Mouse (Mus musculus) lung, embryonic 14.5 days (tissue): Measurements from ENCODE around the gene 2700049A03Rik. TPM values are rescaled to one million over a fixed set of nuclear protein-coding genes. Genes with fewer than 3 reads are reported as not detected.

Source experiments
- ATAC-seq: fragments of 200-750 bp; cut with Nextera tagmentation; 2 replicates; pipeline ENCODE4 v1.8.0; 2017; ENCODE audit warnings: mild to moderate bottlenecking, moderate TSS enrichment, moderate library complexity; ENCODE audit not compliant: insufficient read depth
- DNase-seq: peaks from one replicate; pipeline ENCODE4 v3.0.0-alpha.2; 2015
- H3K27ac ChIP-seq: fragments of 300-500 bp; sonication (generic); 2 replicates; pipeline ENCODE4 v1.5.1; 2014; ENCODE audit warnings: low read depth, mild to moderate bottlenecking, moderate library complexity
- H3K27me3 ChIP-seq: fragments of 300-500 bp; sonication (generic); 2 replicates; pipeline ENCODE4 v1.6.1; 2014; ENCODE audit warnings: low read length, control low read depth; ENCODE audit not compliant: insufficient read depth
- H3K36me3 ChIP-seq: fragments of 300-500 bp; sonication (generic); 2 replicates; pipeline ENCODE4 v1.6.1; 2014; ENCODE audit warnings: control low read depth; ENCODE audit not compliant: insufficient read depth
- H3K4me1 ChIP-seq: fragments of 300-500 bp; sonication (generic); 2 replicates; pipeline ENCODE4 v1.6.1; 2014; ENCODE audit warnings: antibody characterized with exemption, control low read depth; ENCODE audit not compliant: insufficient read depth
- H3K4me2 ChIP-seq: fragments of 300-500 bp; sonication (generic); 2 replicates; pipeline ENCODE4 v1.6.1; 2014; ENCODE audit warnings: mild to moderate bottlenecking
- H3K4me3 ChIP-seq: fragments of 300-500 bp; sonication (generic); 2 replicates; pipeline ENCODE4 v1.5.1; 2014; ENCODE audit warnings: low read depth, low read length
- H3K9ac ChIP-seq: fragments of 300-500 bp; sonication (generic); 2 replicates; pipeline ENCODE4 v1.6.1; 2014
- H3K9me3 ChIP-seq: fragments of 300-500 bp; sonication (generic); 2 replicates; pipeline ENCODE4 v1.6.1; 2016; ENCODE audit warnings: low read depth, low read length, control low read depth
- CTCF ChIP-seq: IDR thresholded peaks from 2 replicates; pipeline ENCODE4 v1.5.1; 2016; ENCODE audit warnings: antibody characterized with exemption, low read depth
- WGBS: fragments of 180-500 bp; shearing (Covaris S2); extraction: QIAGEN DNeasy Blood & Tissue Kit; methylation state at CpG from one replicate; pipeline ENCODE4 v1.1.7; 2014; 5-methylcytosine and 5-hydroxymethylcytosine counted together
- polyA plus RNA-seq: library from polyadenylated mRNA; unstranded; fragments of >200 nt; fragmentation: Nextera tagmentation; extraction: Ambion mirVana; gene quantifications from 2 replicates; pipeline ENCODE4 v1.2.1, GENCODE M21; 2014

Gene 2700049A03Rik
- polyA plus RNA-seq, 1 experiment from 2014 or later: 13.6 TPM

DNA sequence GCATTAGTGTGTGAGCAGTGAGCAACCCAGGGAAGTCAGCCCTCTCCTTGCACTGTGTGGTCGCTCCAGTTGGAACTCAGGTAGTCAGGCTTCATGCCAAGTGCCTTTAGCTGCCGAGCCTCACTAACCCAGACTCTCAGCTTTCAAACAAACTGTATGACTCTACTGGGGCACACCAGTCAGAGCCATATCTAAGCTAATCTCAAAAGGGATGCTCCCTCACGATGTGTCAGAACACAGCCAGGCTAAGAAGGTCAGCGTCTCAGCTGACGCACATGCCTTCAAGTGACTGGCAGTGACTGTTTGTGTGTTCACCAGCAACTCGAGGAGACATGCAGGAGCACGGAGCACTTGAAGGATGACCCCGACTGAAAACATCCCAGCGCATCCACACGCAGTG is 13.9 kb upstream of the 2700049A03Rik start:
- H3K27me3 ChIP-seq: no peaks in the 10 kb centered on the region

GRCm38 (mm10) chr12:71123286-71123685 is 13.4 kb upstream of the 2700049A03Rik start:
- Histone ChIP-seq H3K4me3 (no peak overlapping the region), H3K36me3 (peaks cover 54% of the 10 kb centered on the region)
- ATAC-seq: no peak

More for the DNA sequence above, 13.9 kb upstream of the 2700049A03Rik start:
- no peak overlapping the region for H3K27ac ChIP-seq
- peaks cover 49% of the 10 kb centered on the region for H3K36me3 ChIP-seq
- no peak overlapping the region for H3K9ac ChIP-seq
- no peak overlapping the region for H3K4me3 ChIP-seq
- 85% methylated on average over 10 of the region's 10 CpGs for WGBS
- no peaks in the 10 kb centered on the region for H3K4me1 ChIP-seq
- H3K9me3 ChIP-seq: no peaks in the 10 kb centered on the region
- H3K4me2 ChIP-seq: no peak overlapping the region
- no peak for ATAC-seq
- no peak for TF ChIP-seq CTCF
- DNase-seq: no peak

GRCm38 (mm10) chr12:71135581-71135980 is 1.1 kb upstream of the 2700049A03Rik start:
- peak overlapping the region; percentile 88 for H3K9ac ChIP-seq
- H3K4me1 ChIP-seq: no peaks in the 10 kb centered on the region
- no peak overlapping the region for H3K27ac ChIP-seq
- ATAC-seq: no peak
- no peaks in the 10 kb centered on the region for H3K9me3 ChIP-seq
- 25% methylated on average over 5 of the region's 5 CpGs for WGBS
- H3K36me3 ChIP-seq: peaks cover 33% of the 10 kb centered on the region
- peak overlapping the region; percentile 82 for H3K4me3 ChIP-seq
- peak overlapping the region; percentile 78 for H3K4me2 ChIP-seq
- no peaks in the 10 kb centered on the region for H3K27me3 ChIP-seq
- no peak for TF ChIP-seq CTCF
- DNase-seq: no peak

More at GRCm38 (mm10) chr12:71123286-71123685, 13.4 kb upstream of the 2700049A03Rik start:
- Histone ChIP-seq H3K4me1 (no peaks in the 10 kb centered on the region), H3K9ac (no peak overlapping the region), H3K9me3 (no peaks in the 10 kb centered on the region), H3K27me3 (no peaks in the 10 kb centered on the region), H3K27ac (no peak overlapping the region), H3K4me2 (no peak overlapping the region)
- DNase-seq: no peak
- WGBS: 89% methylated on average over 9 of the region's 9 CpGs
- no peak for TF ChIP-seq CTCF

DNA sequence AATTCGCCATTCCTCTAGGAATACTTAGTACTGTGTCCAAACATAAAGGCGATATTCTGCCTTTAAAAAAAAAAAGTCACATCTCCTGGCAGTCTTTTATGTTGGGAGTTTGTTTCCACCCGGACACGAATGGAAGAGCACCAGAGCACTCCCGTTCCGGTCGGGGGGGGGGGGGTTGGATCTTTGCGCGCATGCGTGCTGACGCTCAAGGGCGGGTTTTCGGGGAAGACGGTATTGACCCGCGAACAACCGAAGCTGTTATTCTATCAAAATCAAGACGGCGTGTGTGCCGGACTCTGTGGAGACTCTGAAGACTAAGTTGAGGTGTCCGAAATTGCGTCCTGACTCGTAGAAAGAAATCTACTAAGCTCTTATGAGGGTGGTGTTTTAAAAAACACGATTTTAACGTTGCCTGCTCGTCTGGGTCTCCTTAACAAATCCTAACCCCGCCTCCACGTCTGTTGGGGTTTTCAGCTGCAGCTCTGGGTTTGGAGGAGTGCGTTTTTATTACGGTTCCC is 385 bp downstream of the 2700049A03Rik start:
- peak overlapping the region; percentile 70 for H3K27ac ChIP-seq
- ATAC-seq (peak; percentile 83), DNase-seq (peak; percentile 97)
- peak overlapping the region; percentile 88 for H3K9ac ChIP-seq
- H3K36me3 ChIP-seq: peaks cover 36% of the 10 kb centered on the region
- no peaks in the 10 kb centered on the region for H3K4me1 ChIP-seq
- no peaks in the 10 kb centered on the region for H3K27me3 ChIP-seq
- H3K4me2 ChIP-seq: peak overlapping the region; percentile 78
- H3K4me3 ChIP-seq: peak overlapping the region; percentile 82
- H3K9me3 ChIP-seq: no peaks in the 10 kb centered on the region
- TF ChIP-seq CTCF: no peak
- WGBS: under 1% methylated on average over 30 of the region's 30 CpGs

DNA sequence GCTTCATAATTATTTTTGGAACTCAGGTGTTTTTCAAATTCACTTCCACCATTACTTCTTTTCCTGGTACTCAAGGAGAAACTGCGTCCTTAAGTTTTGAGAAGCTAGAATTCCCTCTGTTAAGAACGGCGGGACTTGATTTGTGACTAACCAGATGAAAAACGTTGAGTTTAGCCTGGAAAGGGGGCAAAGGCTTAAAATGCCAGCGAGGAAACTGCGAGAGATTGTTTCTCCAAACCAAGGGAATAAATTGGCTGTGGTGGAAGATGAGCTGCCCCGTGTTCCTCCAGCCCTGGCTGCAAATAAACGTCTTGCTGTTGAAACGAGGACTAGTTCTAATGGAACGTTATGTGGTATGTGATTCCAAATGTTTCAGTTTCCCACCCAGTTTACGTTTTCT is 1.0 kb downstream of the 2700049A03Rik start:
- H3K27ac ChIP-seq: no peak overlapping the region
- no peaks in the 10 kb centered on the region for H3K4me1 ChIP-seq
- H3K36me3 ChIP-seq: peaks cover 36% of the 10 kb centered on the region
- H3K4me3 ChIP-seq: peak overlapping the region; percentile 82
- no peak for TF ChIP-seq CTCF
- no peaks in the 10 kb centered on the region for H3K27me3 ChIP-seq
- DNase-seq: peak; percentile 15
- H3K4me2 ChIP-seq: peak overlapping the region; percentile 78
- no peak for ATAC-seq
- WGBS: 2% methylated on average over 11 of the region's 11 CpGs
- no peaks in the 10 kb centered on the region for H3K9me3 ChIP-seq
- H3K9ac ChIP-seq: peak overlapping the region; percentile 88

- peak; percentile 32 for TF ChIP-seq CTCF
- no peak overlapping the region for H3K9ac ChIP-seq
- DNase-seq (no peak), ATAC-seq (no peak)
- no peak overlapping the region for H3K4me3 ChIP-seq
- no peaks in the 10 kb centered on the region for H3K9me3 ChIP-seq
- H3K4me1 ChIP-seq: no peaks in the 10 kb centered on the region
- peak overlapping the region; percentile 78; the same call in 1 of the 2 replicates for H3K4me2 ChIP-seq
- 78% methylated on average over 5 of the region's 5 CpGs for WGBS
- no peak overlapping the region for H3K27ac ChIP-seq
- peaks cover 44% of the 10 kb centered on the region for H3K36me3 ChIP-seq
- no peaks in the 10 kb centered on the region for H3K27me3 ChIP-seq
Observed at GRCm38 (mm10) chr12:71139258-71139828, 2.7 kb downstream of the 2700049A03Rik start.

- no peak; the same call in 1 of the 2 replicates for TF ChIP-seq CTCF
- Histone ChIP-seq H3K4me2 (no peak overlapping the region), H3K36me3 (peaks cover 58% of the 10 kb centered on the region), H3K4me3 (no peak overlapping the region), H3K27ac (no peak overlapping the region), H3K9me3 (no peaks in the 10 kb centered on the region), H3K9ac (no peak overlapping the region), H3K4me1 (no peaks in the 10 kb centered on the region), H3K27me3 (no peaks in the 10 kb centered on the region)
- no peak for DNase-seq
- ATAC-seq: no peak
Observed at GRCm38 (mm10) chr12:71141189-71141588, 4.5 kb downstream of the 2700049A03Rik start.
